Mouse (Mus musculus): ENCODE measurements around the gene Foxl1.
"Not testable (repeated sequence)": the region's sequence is repeated elsewhere in the genome, so short reads cannot be mapped to it uniquely, and the experiment has no call there.

The Foxl1 gene

GRCm38 (mm10) chr8:121125311-121125876, 2.3 kb upstream of the Foxl1 start:
- DNase-seq (ENCODE audit: low read depth) = no peak

GRCm38 (mm10) chr8:121126191-121126590, 1.5 kb upstream of the Foxl1 start:
- no peak for DNase-seq (ENCODE audit: low read depth)

- no peak for DNase-seq (ENCODE audit: low read depth)
These were observed 1.0 kb upstream of the Foxl1 start for GRCm38 (mm10) chr8:121126694-121127093.

DNA sequence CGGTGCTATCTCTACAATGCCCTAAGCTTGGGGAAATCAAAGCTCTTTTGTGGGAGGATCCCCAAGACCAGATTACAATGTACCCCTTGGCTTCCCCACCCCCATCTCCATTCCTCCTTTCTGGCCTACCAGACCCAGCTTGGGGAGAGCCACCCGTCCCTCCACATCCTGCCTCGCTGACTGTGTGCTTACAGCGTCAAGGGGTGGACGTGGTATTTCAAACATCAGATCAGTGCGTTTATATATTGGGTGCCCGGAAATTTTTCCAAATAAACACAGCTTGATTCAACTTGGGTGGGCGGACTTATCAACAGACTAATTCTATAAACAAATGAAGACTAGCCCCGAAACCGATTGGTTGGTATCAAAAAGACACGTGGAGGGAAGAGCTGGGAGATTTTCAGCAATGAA, 444 bp upstream of the Foxl1 start:
- DNase-seq (ENCODE audit: low read depth) = no peak

DNA sequence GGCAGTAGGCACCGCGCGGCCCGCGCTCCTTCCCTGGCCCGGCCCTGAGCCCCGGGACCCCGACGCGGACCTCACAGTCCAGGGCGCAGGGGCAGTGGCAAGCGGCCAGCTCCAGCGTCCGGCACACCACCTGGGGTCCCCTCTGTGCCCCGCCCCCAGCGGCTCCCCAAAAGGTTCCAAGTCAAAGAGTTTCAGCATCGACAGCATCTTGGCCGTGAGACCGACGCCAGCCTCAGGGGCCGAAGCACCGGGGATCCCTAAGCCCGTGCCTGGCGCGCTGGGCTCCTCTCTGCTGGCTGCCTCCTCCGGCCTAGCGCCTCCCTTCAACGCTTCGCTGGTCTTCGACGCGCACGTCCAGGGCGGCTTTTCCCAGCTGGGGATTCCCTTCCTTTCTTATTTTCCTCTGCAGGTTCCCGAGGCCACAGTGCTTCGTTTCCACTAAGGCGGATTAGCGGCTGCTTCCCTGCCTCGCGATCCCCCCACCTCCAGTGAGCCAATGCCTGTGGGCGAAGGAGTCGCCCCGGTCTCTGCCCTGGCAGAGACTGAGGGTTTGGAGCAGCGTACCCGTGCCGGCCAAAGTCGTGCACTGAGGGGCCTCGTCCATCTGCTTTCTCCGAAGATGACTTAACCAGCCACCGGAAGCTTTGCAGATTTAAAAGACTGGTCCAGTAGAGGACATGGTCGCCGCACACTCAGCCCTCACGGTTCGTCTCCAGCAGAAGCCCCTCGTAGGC, 958 bp downstream of the Foxl1 start:
- no peak for DNase-seq (ENCODE audit: low read depth)

- DNase-seq (ENCODE audit: low read depth) = no peak
These were observed 1.7 kb downstream of the Foxl1 start for GRCm38 (mm10) chr8:121129265-121129940.

DNA sequence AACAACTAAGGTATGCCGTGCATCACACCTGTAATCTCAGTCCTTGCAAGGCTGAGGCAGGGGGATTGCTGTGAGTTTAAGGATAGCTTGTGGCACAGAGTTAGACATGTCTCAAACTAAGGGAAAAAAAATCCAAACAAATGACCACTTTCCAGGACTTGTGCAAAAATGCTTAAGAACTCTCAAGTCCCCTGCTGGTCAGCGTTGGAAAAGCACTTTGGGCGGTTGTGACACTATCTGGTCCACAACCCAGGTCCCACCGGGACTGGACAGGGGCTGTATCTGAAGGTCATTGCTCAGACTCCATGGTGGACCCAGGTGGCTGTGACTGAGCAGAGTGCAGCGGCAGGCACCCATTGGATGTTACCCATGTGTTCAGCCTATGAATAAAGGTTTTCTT, 2.8 kb downstream of the Foxl1 start:
- no peak for DNase-seq (ENCODE audit: low read depth)

DNA sequence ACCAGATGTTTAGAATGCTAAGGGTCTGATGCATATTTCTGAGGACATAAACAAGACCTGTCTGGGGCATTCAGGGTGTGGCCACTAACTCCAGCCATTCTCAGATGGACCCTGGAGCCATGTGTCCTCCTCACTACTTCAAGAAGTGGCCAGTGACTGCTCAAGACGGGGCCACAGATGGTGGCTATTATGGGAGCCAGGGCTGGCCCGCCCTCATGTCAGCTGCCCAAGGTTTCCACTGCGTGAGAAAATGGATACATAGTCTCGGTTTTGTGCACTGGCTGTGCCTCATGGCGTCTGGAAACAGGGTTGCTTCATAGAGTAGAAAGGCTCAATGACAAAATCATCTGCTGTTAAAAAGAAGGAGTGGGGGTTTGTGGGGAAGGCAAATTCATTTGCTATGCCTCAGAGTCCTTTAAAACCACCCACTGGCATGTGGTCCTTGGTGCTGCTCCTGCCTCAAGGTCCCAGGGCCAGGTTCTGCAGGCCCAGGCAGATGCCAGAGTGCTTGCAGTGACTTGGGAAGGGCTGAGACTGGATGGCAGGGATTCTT, 5.3 kb downstream of the Foxl1 start:
- DNase-seq (ENCODE audit: low read depth) = no peak

DNA sequence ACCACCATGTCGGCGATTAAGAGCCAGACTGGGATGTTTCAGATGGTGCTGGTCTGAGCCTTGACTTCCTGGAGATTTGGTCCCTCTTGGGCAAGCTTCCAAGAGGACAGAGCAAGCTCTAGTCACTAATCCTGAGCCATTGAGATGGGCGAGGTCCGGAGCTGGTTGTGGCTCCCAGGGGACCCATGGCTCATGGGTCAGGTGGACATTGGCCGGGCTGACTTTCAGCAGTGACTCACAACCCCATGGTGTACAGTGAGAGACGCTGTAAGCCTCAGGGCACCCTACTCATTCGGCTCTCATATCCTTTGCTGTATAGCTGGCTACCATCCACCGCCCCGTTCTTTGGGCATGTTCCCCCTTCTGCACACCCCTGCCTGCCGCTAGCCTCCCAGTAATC, 6.4 kb downstream of the Foxl1 start:
- DNase-seq (ENCODE audit: low read depth) = no peak

DNA sequence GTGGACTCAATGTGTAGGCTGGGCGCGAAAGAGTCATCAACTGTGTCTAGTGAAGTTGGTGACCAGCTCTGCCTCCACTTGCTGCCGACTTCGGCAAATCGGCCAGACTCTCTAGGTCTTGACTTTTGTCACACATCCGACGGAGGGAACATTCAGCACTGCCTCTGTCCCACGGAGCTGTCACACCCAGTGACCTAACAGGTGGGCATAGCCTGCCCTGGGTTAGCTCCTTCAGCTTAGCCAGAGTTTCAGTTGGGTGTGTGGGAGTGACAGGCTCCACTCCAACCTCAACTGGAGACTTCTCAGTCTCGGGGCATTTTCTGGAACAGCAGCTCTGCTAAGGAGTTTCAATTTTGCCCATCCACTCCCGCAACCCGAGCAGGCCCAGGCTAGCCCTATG, 6.8 kb downstream of the Foxl1 start:
- DNase-seq (ENCODE audit: low read depth) = no peak

GRCm38 (mm10) chr8:121136856-121137255, 9.1 kb downstream of the Foxl1 start:
- no peak for DNase-seq (ENCODE audit: low read depth)

DNA sequence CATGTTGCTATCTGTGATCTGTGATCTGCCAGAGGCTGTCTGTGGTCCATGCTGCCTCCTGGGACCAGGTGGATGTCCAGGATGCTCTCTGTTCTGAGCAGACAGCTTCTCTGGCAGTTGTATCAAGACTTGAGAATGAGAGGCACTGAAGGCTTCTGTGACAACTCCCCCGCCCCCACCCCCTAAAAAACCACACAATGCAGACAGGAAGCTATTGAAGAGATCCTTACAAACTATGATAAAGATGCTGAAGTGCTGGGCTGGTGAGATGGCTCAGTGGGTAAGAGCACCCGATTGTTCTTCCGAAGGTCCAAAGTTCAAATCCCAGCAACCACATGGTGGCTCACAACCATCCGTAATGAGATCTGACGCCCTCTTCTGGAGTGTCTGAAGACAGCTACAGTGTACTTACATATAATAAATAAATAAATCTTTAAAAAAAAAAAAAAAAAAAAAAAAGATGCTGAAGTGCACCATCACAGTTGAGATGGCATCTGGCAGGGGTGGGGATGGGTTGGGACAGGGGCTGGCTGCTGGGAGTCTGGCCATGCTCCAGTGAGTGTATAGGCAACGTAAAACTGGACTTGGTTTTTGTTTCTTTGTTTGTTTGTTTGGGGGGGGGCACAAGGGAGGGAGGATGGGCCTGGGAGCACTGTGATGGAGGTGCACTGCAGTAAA, 17.9 kb downstream of the Foxl1 start:
- not testable (repeated sequence) for DNase-seq (ENCODE audit: low read depth)

- no peak for DNase-seq (ENCODE audit: low read depth)
These were observed 20.9 kb downstream of the Foxl1 start for GRCm38 (mm10) chr8:121148573-121149083.

GRCm38 (mm10) chr8:121152394-121152793, 24.7 kb downstream of the Foxl1 start:
- no peak for DNase-seq (ENCODE audit: low read depth)

DNA sequence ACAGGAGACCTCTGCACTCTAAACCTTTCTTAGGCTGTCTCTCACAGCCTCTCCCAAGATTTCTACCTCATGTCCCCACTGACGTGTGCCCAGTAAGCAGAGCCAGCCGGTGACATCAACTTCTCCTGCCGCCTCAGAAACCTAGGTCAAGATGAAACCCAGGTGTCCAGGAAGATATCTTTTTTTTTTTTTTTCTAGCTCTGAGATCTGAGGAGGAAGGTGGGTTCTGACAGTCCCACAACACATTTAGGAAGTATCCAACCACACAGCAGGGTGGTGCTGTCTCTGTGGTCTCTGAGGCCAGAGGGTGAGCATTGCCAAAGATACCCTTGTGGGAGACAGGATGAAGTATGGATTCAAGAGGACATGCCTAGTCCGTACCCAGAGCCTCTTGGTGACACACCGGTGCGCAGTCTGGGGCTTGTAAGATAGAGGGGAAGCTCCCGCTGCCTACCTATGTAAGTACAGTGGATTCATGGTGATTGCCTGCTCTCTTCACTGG, 29.3 kb downstream of the Foxl1 start:
- no peak for DNase-seq (ENCODE audit: low read depth)

DNA sequence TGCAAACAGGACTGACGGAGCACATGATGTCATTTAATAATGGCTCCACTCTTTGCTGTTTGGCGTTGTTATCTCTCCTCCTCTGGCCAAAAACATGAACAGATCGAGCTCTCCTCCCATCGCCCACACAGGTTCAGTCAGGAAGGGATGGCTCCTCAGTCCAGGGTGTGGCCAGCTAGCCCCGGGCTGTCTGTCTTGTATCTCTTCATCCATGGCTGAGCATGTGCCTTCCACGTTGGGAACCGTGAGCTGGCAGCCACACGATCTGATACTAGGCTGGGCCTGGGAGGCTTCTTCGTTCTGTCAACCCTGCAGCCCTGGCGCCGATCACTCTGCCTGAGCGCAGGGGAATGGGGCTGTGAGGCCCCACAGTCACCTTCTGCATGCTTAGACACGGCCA, 31.1 kb downstream of the Foxl1 start:
- no peak for DNase-seq (ENCODE audit: low read depth)

DNA sequence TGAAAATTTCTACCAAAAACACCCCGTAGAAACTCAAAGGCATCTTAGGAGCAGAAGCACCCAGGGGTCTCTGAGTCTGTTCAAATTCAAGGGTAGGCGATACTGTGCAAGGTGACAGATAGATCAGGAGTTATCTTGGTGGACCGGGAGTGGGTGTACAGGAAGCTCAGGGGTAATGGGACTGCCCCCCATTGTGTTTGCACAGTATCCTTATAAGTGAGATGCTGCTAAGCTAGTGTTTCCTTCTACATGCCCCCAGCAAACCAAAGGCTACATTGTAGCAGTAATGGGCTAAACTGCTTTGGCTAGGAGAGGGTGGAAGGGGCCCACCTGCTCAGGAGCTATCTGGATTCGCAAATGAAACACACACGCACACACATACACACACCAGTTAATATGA, 33.7 kb downstream of the Foxl1 start:
- no peak for DNase-seq (ENCODE audit: low read depth)

- no peak for DNase-seq (ENCODE audit: low read depth)
These were observed 34.7 kb downstream of the Foxl1 start for GRCm38 (mm10) chr8:121162413-121162812.

DNA sequence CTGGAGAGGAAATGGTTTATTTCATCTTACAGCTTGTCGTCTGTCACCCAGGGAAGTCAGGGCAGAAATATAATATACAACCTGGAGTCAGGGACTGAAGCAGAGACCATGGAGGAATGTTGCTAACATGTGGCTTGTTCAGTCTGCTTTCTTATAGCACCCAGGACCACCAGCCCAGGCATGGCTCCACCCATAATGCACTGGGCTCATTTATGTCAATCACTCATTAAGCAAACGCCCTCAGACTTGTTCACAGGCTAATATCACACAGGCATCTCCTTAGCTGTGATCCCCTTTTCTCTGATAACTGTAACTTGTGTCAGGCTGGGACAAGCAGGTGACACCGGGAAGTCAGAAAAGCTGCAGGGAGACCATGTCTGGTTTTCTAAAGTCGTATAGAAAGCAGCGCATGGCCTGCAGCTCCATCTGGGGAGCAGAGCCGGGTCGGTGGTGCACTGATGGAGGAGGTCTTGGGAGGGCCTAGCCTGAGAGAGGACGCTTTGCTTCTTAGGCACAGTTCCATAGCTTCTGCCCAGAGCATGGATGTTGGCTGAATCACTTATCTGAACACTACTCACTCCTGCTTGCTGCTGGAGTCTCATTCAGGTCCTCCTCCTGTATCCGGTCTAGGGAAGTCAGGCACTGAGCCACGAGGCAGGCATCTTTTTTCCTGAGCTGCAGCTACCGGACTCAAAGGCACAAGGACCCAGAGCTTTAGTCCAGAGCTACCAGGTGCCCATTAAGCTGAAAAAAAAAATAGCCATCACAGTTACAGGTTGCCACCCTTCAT, 35.4 kb downstream of the Foxl1 start:
- DNase-seq (ENCODE audit: low read depth) = no peak

DNA sequence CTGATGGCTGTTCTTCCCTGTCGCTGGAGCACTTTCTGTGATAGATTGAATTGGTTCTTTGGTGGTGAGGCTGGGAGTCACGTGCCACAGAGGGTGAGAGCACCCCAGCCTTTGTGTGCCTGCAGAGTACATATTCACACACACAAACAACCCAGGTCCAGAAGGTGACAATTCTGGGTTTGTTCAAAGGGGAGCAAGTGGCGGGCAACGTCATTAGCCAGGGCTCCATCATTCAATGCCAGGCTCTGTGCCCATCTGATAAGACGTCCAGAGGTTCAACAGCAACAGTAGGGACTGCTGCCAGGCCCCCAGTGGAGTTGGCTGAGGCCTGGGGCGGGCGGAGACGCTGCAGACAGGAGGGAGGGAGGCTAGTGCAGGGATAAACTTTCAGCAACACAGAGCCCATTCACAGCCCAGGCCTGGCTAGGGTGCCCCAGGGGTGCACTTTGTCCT, 36.3 kb downstream of the Foxl1 start:
- no peak for DNase-seq (ENCODE audit: low read depth)

DNA sequence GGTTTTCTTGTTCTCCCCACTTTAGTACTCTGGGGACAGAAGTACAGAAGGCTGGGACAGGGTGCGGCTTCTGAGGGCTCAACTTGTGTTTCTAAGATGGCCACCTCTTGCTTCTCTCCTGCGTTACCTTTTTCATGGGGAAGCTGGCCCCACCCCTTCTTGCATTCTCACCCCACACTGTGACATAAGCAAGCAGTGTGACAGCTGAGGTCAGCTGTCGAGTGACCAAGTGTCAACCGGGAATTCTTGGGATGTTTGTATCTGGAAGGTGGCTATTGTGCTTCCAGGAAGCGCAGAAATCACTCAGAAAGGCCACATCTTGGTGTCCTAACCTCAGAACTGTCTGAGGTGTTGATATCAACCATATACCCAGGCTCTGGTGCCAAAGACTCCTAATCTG, 40.3 kb downstream of the Foxl1 start:
- no peak for DNase-seq (ENCODE audit: low read depth)

All from c-Kit-positive CD71-positive TER-119-negative erythroid progenitor cells, embryonic 14.5 days (primary cell).